ENCODE assay signal across 8 mouse cellular contexts in the genomic region with DNA sequence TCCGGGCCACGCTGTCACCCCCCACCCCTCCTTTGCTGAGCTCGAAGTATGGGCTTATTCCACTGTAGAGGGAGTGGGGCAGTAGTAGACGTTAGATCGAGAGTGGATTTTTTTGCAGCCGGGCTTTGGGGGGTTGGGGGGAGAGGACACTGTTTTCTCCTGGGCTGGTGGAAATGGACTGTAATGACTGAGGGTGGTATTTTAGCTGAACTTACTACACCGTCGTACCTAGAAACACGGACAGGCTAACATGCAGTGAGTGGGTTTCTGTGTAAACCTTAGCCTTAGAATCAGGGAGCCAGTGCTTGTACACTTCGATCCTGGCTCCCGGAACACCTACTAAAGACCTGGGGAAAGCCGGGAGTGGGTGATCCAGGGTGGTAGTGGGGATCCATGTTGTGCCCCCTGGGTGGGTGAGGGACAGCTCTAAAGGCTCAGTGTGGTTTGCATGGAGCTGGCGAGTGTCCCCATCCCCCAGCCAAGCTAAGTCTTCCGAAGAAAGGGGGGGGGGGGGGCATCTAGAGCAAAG. TPM values are rescaled to one million over a fixed set of nuclear protein-coding genes. Genes with fewer than 3 reads are reported as not detected.
DNase-seq lines count a peak whose midpoint lies in the region; ATAC-seq lines count a peak whose summit lies in the region.

No protein-coding gene starts in this region.

- ATAC-seq in heart, embryonic 13.5 days (ENCODE audit: extremely low read depth, insufficient number of reproducible peaks, low FRiP score, low TSS enrichment): no peak
- peak; percentile 28; the same call in 1 of the 2 replicates for ATAC-seq in hindbrain, embryonic 15.5 days (ENCODE audit: low FRiP score, low read depth)
- ATAC-seq in midbrain, embryonic 14.5 days (ENCODE audit: low FRiP score, low TSS enrichment): peak; percentile 49; the same call in 1 of the 2 replicates

- peaks cover 10% of the 10 kb centered on the region for H3K4me1 ChIP-seq in heart, embryonic 13.5 days
- H3K4me1 ChIP-seq in brown adipose tissue, adult 24 weeks (ENCODE audit: control insufficient read depth, insufficient read depth, insufficient read length, low read length): 0 out of 2 replicates have a peak, but pooled peaks cover 6% of the 10 kb centered on the region
- peaks cover 13% of the 10 kb centered on the region for H3K4me1 ChIP-seq in hindbrain, embryonic 15.5 days (replicated peaks)
- peaks cover 8% of the 10 kb centered on the region; the same call in 1 of the 2 replicates for H3K4me1 ChIP-seq in midbrain, embryonic 14.5 days (ENCODE audit: control insufficient read depth, insufficient read depth, low read length)

- intact Hi-C loops in heart, postnatal 10 days (cut with DNase I): loop anchor here (5.0 kb wide), 1 partner anchor 226 kb away; no protein-coding TSS in a partner anchor

- H3K4me2 ChIP-seq in heart, embryonic 13.5 days: peak overlapping the region; percentile 71
- peak overlapping the region; percentile 57 for H3K4me2 ChIP-seq in hindbrain, embryonic 15.5 days
- peak overlapping the region; percentile 57 for H3K4me2 ChIP-seq in midbrain, embryonic 14.5 days (ENCODE audit: low read length)

- 0 out of 2 replicates have a peak overlapping the region, but pooled peaks have one; percentile 45 for H3K9ac ChIP-seq in heart, embryonic 13.5 days
- no peak overlapping the region for H3K9ac ChIP-seq in hindbrain, embryonic 15.5 days
- H3K9ac ChIP-seq in midbrain, embryonic 14.5 days (replicated peaks; ENCODE audit: low read length): peak overlapping the region; percentile 29; the same call in 1 of the 2 replicates

- H3K9me3 ChIP-seq in heart, embryonic 13.5 days: no peaks in the 10 kb centered on the region
- H3K9me3 ChIP-seq in hindbrain, embryonic 15.5 days: no peaks in the 10 kb centered on the region
- H3K9me3 ChIP-seq in midbrain, embryonic 14.5 days (ENCODE audit: control insufficient read depth, low read length): no peaks in the 10 kb centered on the region

- 4% methylated on average over 14 of the region's 14 CpGs for WGBS in heart, embryonic 13.5 days
- 1% methylated on average over 14 of the region's 14 CpGs for WGBS in hindbrain, embryonic 15.5 days
- 2% methylated on average over 14 of the region's 14 CpGs for WGBS in midbrain, embryonic 14.5 days

- DNase-seq in heart, postnatal 10 days: no peak
- peak; percentile 40 for DNase-seq in midbrain, embryonic 14.5 days
- DNase-seq in frontal cortex, postnatal 36 days (ENCODE audit: low spot score in 2 of 2): no peak
- no peak for DNase-seq in gastrocnemius, postnatal 4 days (ENCODE audit: low spot score in 2 of 2)
- DNase-seq in lung, postnatal 10 days: no peak

- H3K27ac ChIP-seq in heart, embryonic 13.5 days (replicated peaks): no peak overlapping the region
- no peak overlapping the region for H3K27ac ChIP-seq in brown adipose tissue, adult 24 weeks (replicated peaks; ENCODE audit: low read depth, low read length)
- H3K27ac ChIP-seq in hindbrain, embryonic 15.5 days (replicated peaks): no peak overlapping the region
- H3K27ac ChIP-seq in midbrain, embryonic 14.5 days (replicated peaks; ENCODE audit: low read depth, low read length): no peak overlapping the region

- peak overlapping the region; percentile 52 for H3K4me3 ChIP-seq in heart, embryonic 13.5 days
- H3K4me3 ChIP-seq in brown adipose tissue, adult 24 weeks (ENCODE audit: insufficient read depth, low read depth, low read length): peak overlapping the region; percentile 53
- H3K4me3 ChIP-seq in hindbrain, embryonic 15.5 days: peak overlapping the region; percentile 32
- peak overlapping the region; percentile 23 for H3K4me3 ChIP-seq in midbrain, embryonic 14.5 days (replicated peaks; ENCODE audit: low read depth, low read length)

- H3K36me3 ChIP-seq in heart, embryonic 13.5 days: no peaks in the 10 kb centered on the region
- no peaks in the 10 kb centered on the region for H3K36me3 ChIP-seq in hindbrain, embryonic 15.5 days
- H3K36me3 ChIP-seq in midbrain, embryonic 14.5 days (ENCODE audit: control insufficient read depth, insufficient read depth, low read length): no peaks in the 10 kb centered on the region

- H3K27me3 ChIP-seq in heart, embryonic 13.5 days (replicated peaks): peaks cover 97% of the 10 kb centered on the region
- peaks cover 71% of the 10 kb centered on the region for H3K27me3 ChIP-seq in hindbrain, embryonic 15.5 days
- peaks cover 67% of the 10 kb centered on the region for H3K27me3 ChIP-seq in midbrain, embryonic 14.5 days (ENCODE audit: control insufficient read depth, insufficient read depth, low read length)

RNA-seq across cellular contexts. Expression of a gene that starts 6.2 kb away (rescaled TPM):
- 0.09 TPM in 1 of 2 replicates, not detected in the other for polyA plus RNA-seq in heart, embryonic 13.5 days (2015; fragmentation: Nextera tagmentation; extraction: Ambion mirVana)
- under 1 TPM in 1 of 2 experiments, not detected in 1; 0.15 TPM for total RNA-seq in heart, postnatal 10 days (2021)
- not detected in 2 replicates for polyA plus RNA-seq in brown adipose tissue, adult 24 weeks (2012; ENCODE audit: insufficient read depth, insufficient read length, missing spikeins)
- polyA plus RNA-seq in hindbrain, embryonic 15.5 days (2015; fragmentation: Nextera tagmentation; extraction: Ambion mirVana): 14.0 and 16.3 TPM in 2 replicates
- 16.0 and 23.6 TPM in 2 replicates for polyA plus RNA-seq in midbrain, embryonic 14.5 days (2014; fragmentation: Nextera tagmentation; extraction: Ambion mirVana)
- under 1 TPM in 1 of 2 experiments, not detected in 1; 0.13 TPM for total RNA-seq in gastrocnemius, postnatal 4 days (2021)

Comparison
In these comparisons a context has a peak if more than half of its experiments do, and no peak if none do; other contexts are left out.
1. RNA of a gene that starts 6.2 kb away (polyA plus RNA-seq): 16.0 to 23.6 TPM in midbrain, embryonic 14.5 days and 14.0 to 16.3 TPM in hindbrain, embryonic 15.5 days; not detected in brown adipose tissue, adult 24 weeks and 0.09 TPM in heart, embryonic 13.5 days; every median in the first group is over 10 times any median in the second.
2. Peak in every context shown above with its lines, with median percentiles within 50 percentile points of each other: H3K4me2 ChIP-seq and H3K4me3 ChIP-seq.